Mouse (Mus musculus): ENCODE measurements around the gene Kitl. TPM values are rescaled to one million over a fixed set of nuclear protein-coding genes. Genes with fewer than 3 reads are reported as not detected.
A peak's percentile ranks its signal among the peaks of the same experiment; 100 is the strongest.

Kitl gene
- polyA plus RNA-seq, 1 experiment from 2014 or later = 17.7 TPM

GRCm38 (mm10) chr10:100111209-100111608 lies 95.8 kb downstream of the Kitl start:
- Histone ChIP-seq H3K36me3 (ENCODE audit: control insufficient read depth, insufficient read depth, low read length) (no peaks in the 10 kb centered on the region), H3K4me3 (ENCODE audit: low read depth, low read length) (no peak overlapping the region), H3K27me3 (ENCODE audit: control insufficient read depth, insufficient read depth, low read length) (no peaks in the 10 kb centered on the region), H3K4me2 (ENCODE audit: low read depth) (no peak overlapping the region), H3K9ac (ENCODE audit: low read length) (no peak overlapping the region), H3K27ac (ENCODE audit: low read depth, low read length) (no peak overlapping the region), H3K9me3 (ENCODE audit: control insufficient read depth, low read length) (no peaks in the 10 kb centered on the region), H3K4me1 (ENCODE audit: control insufficient read depth, insufficient read depth, low read length) (no peaks in the 10 kb centered on the region)
- WGBS = 51% methylated on average over 7 of the region's 7 CpGs
- ATAC-seq (ENCODE audit: insufficient read depth, low FRiP score, low TSS enrichment) = no peak
- DNase-seq (ENCODE audit: low spot score) = no peak

DNA sequence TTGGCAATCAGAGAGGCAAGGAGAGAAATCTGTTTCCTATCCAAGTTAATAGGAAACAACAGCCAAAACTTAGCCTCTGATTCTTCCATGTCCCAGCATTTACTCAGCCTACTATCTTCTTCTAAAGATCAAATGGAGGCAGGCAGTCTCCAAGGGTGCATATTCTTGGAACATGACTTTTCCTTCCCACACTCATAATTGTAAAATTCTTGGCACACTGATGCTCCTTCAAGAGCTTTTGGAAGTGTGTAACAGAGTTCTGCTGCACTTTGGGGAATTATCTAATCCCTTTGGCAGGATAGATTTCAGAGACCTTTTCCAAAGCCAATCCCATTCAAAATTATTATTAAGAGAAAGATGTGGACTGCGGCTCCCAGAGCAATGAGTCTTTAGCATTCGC lies 100.1 kb downstream of the Kitl start:
- Histone ChIP-seq H3K4me1 (ENCODE audit: control insufficient read depth, insufficient read depth, low read length) (no peaks in the 10 kb centered on the region), H3K9me3 (ENCODE audit: control insufficient read depth, low read length) (no peaks in the 10 kb centered on the region), H3K27ac (ENCODE audit: low read depth, low read length) (no peak overlapping the region), H3K27me3 (ENCODE audit: control insufficient read depth, insufficient read depth, low read length) (no peaks in the 10 kb centered on the region), H3K36me3 (ENCODE audit: control insufficient read depth, insufficient read depth, low read length) (no peaks in the 10 kb centered on the region), H3K9ac (ENCODE audit: low read length) (no peak overlapping the region), H3K4me3 (ENCODE audit: low read depth, low read length) (no peak overlapping the region), H3K4me2 (ENCODE audit: low read depth) (no peak overlapping the region)
- 93% methylated on average over 2 of the region's 2 CpGs for WGBS
- ATAC-seq (ENCODE audit: insufficient read depth, low FRiP score, low TSS enrichment) (no peak), DNase-seq (ENCODE audit: low spot score) (no peak)

- Histone ChIP-seq H3K4me1 (ENCODE audit: control insufficient read depth, insufficient read depth, low read length) (no peaks in the 10 kb centered on the region), H3K9me3 (ENCODE audit: control insufficient read depth, low read length) (no peaks in the 10 kb centered on the region), H3K27ac (ENCODE audit: low read depth, low read length) (no peak overlapping the region), H3K36me3 (ENCODE audit: control insufficient read depth, insufficient read depth, low read length) (no peaks in the 10 kb centered on the region), H3K4me2 (ENCODE audit: low read depth) (no peak overlapping the region), H3K4me3 (ENCODE audit: low read depth, low read length) (no peak overlapping the region), H3K9ac (ENCODE audit: low read length) (no peak overlapping the region), H3K27me3 (ENCODE audit: control insufficient read depth, insufficient read depth, low read length) (no peaks in the 10 kb centered on the region)
- 60% methylated on average over 5 of the region's 5 CpGs for WGBS
- ATAC-seq (ENCODE audit: insufficient read depth, low FRiP score, low TSS enrichment) (no peak), DNase-seq (ENCODE audit: low spot score) (no peak)
Measured at GRCm38 (mm10) chr10:100124452-100124851, 109.0 kb downstream of the Kitl start.

GRCm38 (mm10) chr10:100127837-100128743 lies 112.7 kb downstream of the Kitl start:
- peak; percentile 70 for DNase-seq (ENCODE audit: low spot score)
- Histone ChIP-seq H3K9me3 (ENCODE audit: control insufficient read depth, low read length) (no peaks in the 10 kb centered on the region), H3K9ac (ENCODE audit: low read length) (no peak overlapping the region), H3K4me1 (ENCODE audit: control insufficient read depth, insufficient read depth, low read length) (no peaks in the 10 kb centered on the region), H3K4me3 (ENCODE audit: low read depth, low read length) (no peak overlapping the region), H3K27me3 (ENCODE audit: control insufficient read depth, insufficient read depth, low read length) (no peaks in the 10 kb centered on the region), H3K27ac (ENCODE audit: low read depth, low read length) (no peak overlapping the region), H3K4me2 (ENCODE audit: low read depth) (peak overlapping the region; percentile 0; the same call in 1 of the 2 replicates), H3K36me3 (ENCODE audit: control insufficient read depth, insufficient read depth, low read length) (no peaks in the 10 kb centered on the region)
- peak; percentile 76 for ATAC-seq (ENCODE audit: insufficient read depth, low FRiP score, low TSS enrichment)
- 40% methylated on average over 23 of the region's 23 CpGs for WGBS

- WGBS = 89% methylated on average over 4 of the region's 4 CpGs
- no peaks in the 10 kb centered on the region for H3K27me3 ChIP-seq (ENCODE audit: control insufficient read depth, insufficient read depth, low read length)
- H3K36me3 ChIP-seq (ENCODE audit: control insufficient read depth, insufficient read depth, low read length) = no peaks in the 10 kb centered on the region
- no peaks in the 10 kb centered on the region for H3K4me1 ChIP-seq (ENCODE audit: control insufficient read depth, insufficient read depth, low read length)
- ATAC-seq (ENCODE audit: insufficient read depth, low FRiP score, low TSS enrichment) = no peak
- no peak overlapping the region for H3K4me3 ChIP-seq (ENCODE audit: low read depth, low read length)
- H3K4me2 ChIP-seq (ENCODE audit: low read depth) = no peak overlapping the region
- H3K9ac ChIP-seq (ENCODE audit: low read length) = no peak overlapping the region
- H3K27ac ChIP-seq (ENCODE audit: low read depth, low read length) = no peak overlapping the region
- H3K9me3 ChIP-seq (ENCODE audit: control insufficient read depth, low read length) = no peaks in the 10 kb centered on the region
- DNase-seq (ENCODE audit: low spot score) = no peak
Measured at GRCm38 (mm10) chr10:100131657-100132056, 116.2 kb downstream of the Kitl start.

DNA sequence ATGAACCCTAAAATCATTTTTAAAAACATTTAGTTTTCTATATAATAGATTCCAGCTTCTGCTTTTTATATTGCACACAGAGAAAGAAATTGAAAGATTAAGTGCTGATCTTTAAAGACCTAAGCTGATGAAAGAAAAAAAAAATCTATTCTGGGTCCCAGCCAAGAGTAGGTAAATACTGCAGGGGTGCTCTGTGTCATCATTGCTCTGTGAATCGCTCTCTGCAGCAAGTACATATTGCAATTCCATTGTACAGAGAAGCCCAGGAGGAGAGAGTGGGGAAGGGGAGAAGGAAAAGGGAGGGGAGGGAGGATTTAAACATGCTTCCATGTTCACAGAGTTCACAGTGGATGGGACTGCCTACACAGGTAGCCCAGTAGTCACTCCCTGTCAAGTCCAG lies 116.9 kb downstream of the Kitl start:
- Histone ChIP-seq H3K9me3 (ENCODE audit: control insufficient read depth, low read length) (no peaks in the 10 kb centered on the region), H3K9ac (ENCODE audit: low read length) (no peak overlapping the region), H3K36me3 (ENCODE audit: control insufficient read depth, insufficient read depth, low read length) (no peaks in the 10 kb centered on the region), H3K4me2 (ENCODE audit: low read depth) (no peak overlapping the region), H3K27ac (ENCODE audit: low read depth, low read length) (no peak overlapping the region), H3K4me3 (ENCODE audit: low read depth, low read length) (no peak overlapping the region), H3K27me3 (ENCODE audit: control insufficient read depth, insufficient read depth, low read length) (no peaks in the 10 kb centered on the region), H3K4me1 (ENCODE audit: control insufficient read depth, insufficient read depth, low read length) (no peaks in the 10 kb centered on the region)
- ATAC-seq (ENCODE audit: insufficient read depth, low FRiP score, low TSS enrichment) (no peak), DNase-seq (ENCODE audit: low spot score) (no peak)
- 93% methylated on average over 1 of the region's 1 CpGs for WGBS

DNA sequence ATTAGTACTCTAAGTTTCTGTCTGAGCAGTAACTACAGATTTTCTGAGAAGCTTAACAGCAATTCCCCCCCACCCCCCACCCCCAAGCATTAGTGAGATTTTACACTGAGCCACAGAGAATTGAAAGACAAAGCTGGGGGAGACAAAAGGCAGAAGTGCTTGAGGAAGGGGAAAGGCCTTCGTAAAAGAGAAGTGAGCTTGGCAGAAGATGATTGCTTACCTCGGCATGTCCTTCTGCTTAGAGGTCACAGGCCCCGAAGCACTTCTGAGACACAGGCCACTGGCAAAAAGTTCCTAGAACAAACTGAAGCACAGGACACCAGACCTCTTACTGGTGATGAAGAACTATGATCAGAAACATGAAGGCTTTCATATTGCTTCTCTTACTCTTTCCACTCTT lies 123.1 kb downstream of the Kitl start:
- H3K9me3 ChIP-seq (ENCODE audit: control insufficient read depth, low read length) = no peaks in the 10 kb centered on the region
- DNase-seq (ENCODE audit: low spot score) (no peak), ATAC-seq (ENCODE audit: insufficient read depth, low FRiP score, low TSS enrichment) (no peak)
- H3K4me3 ChIP-seq (ENCODE audit: low read depth, low read length) = no peak overlapping the region
- H3K4me2 ChIP-seq (ENCODE audit: low read depth) = no peak overlapping the region
- no peaks in the 10 kb centered on the region for H3K36me3 ChIP-seq (ENCODE audit: control insufficient read depth, insufficient read depth, low read length)
- no peaks in the 10 kb centered on the region for H3K27me3 ChIP-seq (ENCODE audit: control insufficient read depth, insufficient read depth, low read length)
- H3K9ac ChIP-seq (ENCODE audit: low read length) = no peak overlapping the region
- 72% methylated on average over 3 of the region's 3 CpGs for WGBS
- H3K4me1 ChIP-seq (ENCODE audit: control insufficient read depth, insufficient read depth, low read length) = no peaks in the 10 kb centered on the region
- no peak overlapping the region for H3K27ac ChIP-seq (ENCODE audit: low read depth, low read length)

DNA sequence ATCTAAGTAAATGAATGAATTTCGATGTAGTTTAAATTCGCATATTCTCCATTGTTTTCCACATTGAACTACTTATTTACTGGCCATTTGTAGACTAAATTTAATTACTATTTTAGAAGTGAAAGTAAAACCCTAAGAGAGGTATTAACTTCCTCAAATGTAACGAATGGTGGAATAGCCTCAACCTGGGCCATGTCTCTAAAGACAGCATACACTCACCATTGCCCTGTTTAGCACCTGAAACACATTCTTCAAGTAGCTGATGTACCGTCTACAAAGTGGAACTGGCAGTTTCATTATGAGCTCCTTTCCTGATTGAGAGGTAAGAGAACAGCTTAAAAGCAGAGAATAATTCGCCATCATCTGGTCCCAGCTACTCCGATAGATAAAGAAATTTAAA lies 132.7 kb downstream of the Kitl start:
- H3K27me3 ChIP-seq (ENCODE audit: control insufficient read depth, insufficient read depth, low read length) = no peaks in the 10 kb centered on the region
- no peak overlapping the region for H3K4me2 ChIP-seq (ENCODE audit: low read depth)
- H3K4me3 ChIP-seq (ENCODE audit: low read depth, low read length) = no peak overlapping the region
- ATAC-seq (ENCODE audit: insufficient read depth, low FRiP score, low TSS enrichment) = no peak
- no peaks in the 10 kb centered on the region for H3K4me1 ChIP-seq (ENCODE audit: control insufficient read depth, insufficient read depth, low read length)
- DNase-seq (ENCODE audit: low spot score) = no peak
- no peak overlapping the region for H3K9ac ChIP-seq (ENCODE audit: low read length)
- no peaks in the 10 kb centered on the region for H3K9me3 ChIP-seq (ENCODE audit: control insufficient read depth, low read length)
- WGBS = 93% methylated on average over 6 of the region's 6 CpGs
- no peak overlapping the region for H3K27ac ChIP-seq (ENCODE audit: low read depth, low read length)
- H3K36me3 ChIP-seq (ENCODE audit: control insufficient read depth, insufficient read depth, low read length) = no peaks in the 10 kb centered on the region

All from neural tube, embryonic 11.5 days (tissue).